Mouse (Mus musculus) small intestine, adult 2 months (tissue): Measurements from ENCODE around the gene Kcnh7.

ENCODE experiments used
- CTCF ChIP-seq: fragments of 200-500 bp; IDR thresholded peaks from 2 replicates; pipeline ENCODE4 v1.5.1; 2012; ENCODE audit warnings: low read depth, mild to moderate bottlenecking, control low read depth, inconsistent platforms, low read length, moderate library complexity, mixed read lengths; ENCODE audit not compliant: insufficient replicate concordance, insufficient read length; ENCODE audit errors: extremely low read depth
- POLR2A ChIP-seq: fragments of 200-500 bp; IDR thresholded peaks from 2 replicates; pipeline ENCODE4 v1.6.1; 2012; ENCODE audit warnings: low read depth, mild to moderate bottlenecking, control low read depth, inconsistent platforms, low read length, moderate library complexity

- TF ChIP-seq CTCF (no peak), POLR2A (no peak)
Observed at GRCm38 (mm10) chr2:62651890-62652289, 532.2 kb downstream of the Kcnh7 start.
